Mouse (Mus musculus): ENCODE data around the gene Spats2.

DNA sequence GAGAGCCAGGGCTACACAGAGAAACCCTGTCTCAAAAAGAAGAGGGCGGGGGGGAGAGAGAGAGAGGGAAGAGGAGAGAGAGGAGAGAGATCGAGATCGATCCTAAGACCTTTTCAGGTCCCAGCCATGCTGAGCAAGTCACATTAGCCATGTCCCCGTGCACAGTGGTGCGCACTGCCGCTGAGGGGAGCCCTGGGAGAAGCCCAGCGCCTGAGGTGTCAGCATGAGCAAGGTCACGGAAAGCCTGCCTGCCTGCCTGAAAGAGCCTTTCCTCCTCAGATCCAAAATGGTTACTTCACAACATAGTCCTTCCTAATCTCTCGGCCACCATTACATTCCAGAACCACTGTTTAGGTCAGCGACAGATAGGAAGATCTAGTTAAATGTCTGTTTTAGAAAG, 68.6 kb downstream of the Spats2 start:
- TF ChIP-seq USF1 (IDR thresholded peaks at IDR 0.05; ENCODE audit: low read depth) (no peak), CTCF (IDR thresholded peaks at IDR 0.05; ENCODE audit: control insufficient read depth, insufficient read depth, insufficient read length) (no peak), CEBPB (IDR thresholded peaks at IDR 0.05; ENCODE audit: low read depth) (no peak), FOSL1 (IDR thresholded peaks at IDR 0.05; ENCODE audit: insufficient read depth, low read length, poor library complexity, severe bottlenecking) (no peak), MAX (IDR thresholded peaks at IDR 0.05) (no peak), MYOD1 (IDR thresholded peaks at IDR 0.05; ENCODE audit: control insufficient read depth, insufficient read length, low read depth) (no peak), MYOG (IDR thresholded peaks at IDR 0.05; ENCODE audit: control insufficient read depth, extremely low read depth, insufficient read length) (no peak)

All from C2C12 (cell line).